Mouse (Mus musculus) liver, adult 2 months (tissue): ENCODE data around the gene Rnf144b.

Experiments
- CTCF ChIP-seq: fragments of 200-500 bp; IDR thresholded peaks from 2 replicates; pipeline ENCODE4 v1.5.1; 2011; ENCODE audit warnings: low read depth, low read length, control low read depth
- POLR2A ChIP-seq: fragments of 200-500 bp; IDR thresholded peaks from 2 replicates; pipeline ENCODE4 v1.6.1; 2011; ENCODE audit warnings: low read length, control low read depth; ENCODE audit not compliant: insufficient read depth; ENCODE audit errors: extremely low read depth

DNA sequence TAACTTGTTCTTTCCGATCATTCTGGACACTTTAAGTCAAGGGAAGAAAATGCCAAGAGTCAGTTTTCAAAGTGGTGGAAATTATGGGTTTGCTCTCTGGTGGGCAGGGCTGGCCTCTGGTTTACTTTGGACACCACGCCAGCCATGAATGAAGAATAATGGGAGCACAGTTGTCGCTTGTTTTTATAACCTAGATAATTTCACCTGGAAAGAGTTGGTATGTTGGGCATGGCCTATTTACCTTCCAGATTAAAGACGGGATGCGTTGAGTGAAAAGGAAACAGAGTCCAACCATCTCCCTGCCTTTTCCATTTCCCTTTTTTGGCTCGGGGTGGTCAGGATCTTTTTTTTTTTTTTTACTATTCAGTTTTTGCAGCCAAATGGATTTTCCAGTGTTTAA is 88.5 kb downstream of the Rnf144b start:
- TF ChIP-seq CTCF (no peak), POLR2A (no peak)
